Mouse (Mus musculus) layer of hippocampus, postnatal 14 days (tissue): ENCODE measurements around the gene Ahcyl2. TPM values are rescaled to one million over a fixed set of nuclear protein-coding genes. Genes with fewer than 3 reads are reported as not detected.

Experiments used
- DNase-seq, 2 experiments: peaks; one replicate each; pipeline ENCODE4 v3.0.0; 2021 to 2022; ENCODE audit warnings: low spot score in 2 of 2, mixed read lengths in 1 of 2
- total RNA-seq, 2 experiments: library from RNA; stranded (reverse); gene quantifications; 2 replicates each; pipeline ENCODE4 v1.2.3; 2021

Ahcyl2 gene
- total RNA-seq, 2 experiments from 2014 or later, result 160 to 162 TPM

GRCm38 (mm10) chr6:29768791-29769441, 1.1 kb downstream of the Ahcyl2 start:
- DNase-seq, result no peak

DNA sequence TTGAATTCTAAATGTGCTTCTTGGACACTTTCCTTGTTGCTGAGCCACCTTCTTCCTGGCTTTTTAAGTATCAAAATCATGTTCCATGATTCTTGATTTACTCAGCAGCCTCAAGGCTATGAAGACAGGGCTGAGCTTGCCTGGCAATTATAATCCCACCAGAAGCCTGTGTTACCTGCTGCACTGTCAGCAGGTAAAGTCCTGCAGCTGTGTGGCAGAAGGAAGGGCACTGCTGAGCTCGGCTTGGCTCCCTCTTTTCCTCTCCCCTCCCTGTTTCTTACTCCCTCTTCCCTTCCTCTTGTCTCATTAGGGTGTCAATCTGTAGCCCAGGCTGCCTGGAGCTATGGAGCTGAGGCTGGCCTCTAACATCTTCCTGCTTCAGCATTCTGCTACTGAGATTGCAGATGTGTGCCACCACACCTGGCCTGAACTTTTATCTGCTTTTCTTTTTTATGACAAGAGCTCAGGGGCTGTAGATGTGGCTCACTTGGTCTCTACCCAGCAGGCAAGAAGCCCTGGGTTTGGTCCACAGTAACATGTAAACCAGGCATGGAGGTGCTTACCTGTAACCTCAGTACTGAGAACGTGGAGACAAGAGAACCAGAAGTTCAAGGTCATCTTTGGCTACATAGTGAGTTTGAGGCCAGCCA, 3.0 kb downstream of the Ahcyl2 start:
- no peak for DNase-seq

- DNase-seq, result peak in 1 of 2 experiments; percentile 69
These were observed 4.4 kb downstream of the Ahcyl2 start for GRCm38 (mm10) chr6:29772236-29772635.

GRCm38 (mm10) chr6:29774161-29774560, 6.3 kb downstream of the Ahcyl2 start:
- DNase-seq, result no peak

DNA sequence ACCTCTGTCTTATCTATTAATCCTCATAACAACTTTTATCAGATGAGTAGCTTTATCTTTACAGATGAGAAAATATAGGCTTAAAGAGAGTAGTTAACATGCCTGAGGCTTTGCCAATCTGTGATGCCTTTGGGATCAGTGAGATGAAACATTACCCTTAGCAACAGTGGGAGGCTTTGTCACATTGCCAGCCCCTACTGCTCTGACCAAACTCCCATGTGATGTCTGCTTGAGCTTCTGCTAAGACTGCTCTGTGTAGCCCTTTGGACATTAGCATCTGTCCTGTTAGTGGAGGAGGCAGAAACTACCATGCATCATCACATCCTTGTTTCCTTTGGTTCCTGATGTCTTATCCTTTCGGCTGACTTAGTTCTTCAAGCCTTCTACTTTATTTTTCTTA, 7.8 kb downstream of the Ahcyl2 start:
- DNase-seq, result no peak

GRCm38 (mm10) chr6:29776542-29777237, 8.9 kb downstream of the Ahcyl2 start:
- no peak for DNase-seq

- no peak for DNase-seq
These were observed 9.4 kb downstream of the Ahcyl2 start for GRCm38 (mm10) chr6:29777238-29777555.

- DNase-seq, result no peak
These were observed 12.3 kb downstream of the Ahcyl2 start for GRCm38 (mm10) chr6:29780082-29780481.

- DNase-seq, result no peak
These were observed 12.8 kb downstream of the Ahcyl2 start for GRCm38 (mm10) chr6:29780571-29780970.

DNA sequence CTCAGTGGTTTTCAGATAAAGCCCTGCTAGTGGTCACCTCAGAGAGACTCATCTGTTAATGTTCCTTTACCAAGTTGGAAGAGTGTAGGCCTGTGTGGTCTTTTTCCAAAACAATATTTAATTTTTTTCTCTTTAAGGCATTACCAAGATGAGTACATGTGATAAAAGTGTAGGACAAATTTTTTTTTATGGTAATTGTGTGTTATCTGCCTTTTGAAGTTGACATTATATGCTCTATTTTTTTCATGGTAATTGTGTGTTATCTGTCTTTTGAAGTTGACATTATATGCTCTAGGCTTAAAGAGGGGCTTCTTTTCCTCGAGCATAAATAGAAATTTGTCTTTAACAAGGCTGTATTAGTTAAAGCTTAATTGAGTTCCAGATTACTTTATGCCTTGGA, 14.4 kb downstream of the Ahcyl2 start:
- DNase-seq, result no peak

GRCm38 (mm10) chr6:29783960-29784359, 16.1 kb downstream of the Ahcyl2 start:
- DNase-seq, result no peak

DNA sequence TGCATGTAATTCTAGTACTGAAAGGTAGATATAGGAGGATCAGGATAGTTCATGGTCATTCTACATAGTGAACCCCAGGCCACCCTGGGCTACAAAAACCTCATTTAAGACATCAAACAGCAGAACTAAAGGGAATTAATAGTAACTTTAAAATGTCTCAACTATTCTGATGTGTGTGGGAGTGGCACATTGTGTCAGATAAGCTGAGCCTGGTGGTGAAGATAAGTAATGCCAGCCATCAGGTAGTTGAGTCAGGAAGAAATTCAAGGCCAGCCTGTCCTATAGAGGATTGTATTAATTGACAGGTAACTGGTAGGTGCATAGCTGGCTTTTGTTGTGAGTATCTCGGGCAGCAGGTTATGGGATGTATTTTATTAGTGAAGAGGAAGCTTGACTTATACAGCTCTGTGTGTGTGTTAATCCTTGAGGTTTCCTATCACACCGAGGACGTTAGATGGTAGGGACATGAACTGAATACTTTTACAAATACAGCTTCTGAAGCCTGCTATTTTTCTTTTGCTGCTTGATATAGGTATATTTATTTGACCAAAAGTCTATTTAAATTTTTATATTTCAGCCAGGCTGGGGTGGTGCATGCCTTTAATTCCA, 16.7 kb downstream of the Ahcyl2 start:
- no peak for DNase-seq

DNA sequence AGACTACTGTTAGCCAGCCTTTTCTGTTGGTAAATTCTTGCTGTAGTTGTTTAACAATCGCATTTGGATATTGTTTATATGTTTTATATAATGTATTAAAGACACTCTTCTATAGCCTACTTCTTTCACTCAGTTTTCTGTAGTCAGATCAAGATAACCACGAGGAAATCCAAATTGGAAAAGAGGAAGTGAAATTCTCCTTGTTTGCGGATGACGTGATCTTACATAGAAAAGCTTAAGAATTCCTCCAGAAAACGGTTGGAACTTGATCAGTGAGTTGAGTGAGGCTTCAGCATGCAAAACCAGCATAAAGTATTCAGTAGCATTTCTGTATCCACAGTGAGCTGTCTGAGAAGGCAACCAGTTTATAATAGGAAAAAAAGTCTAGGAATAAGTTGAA, 17.9 kb downstream of the Ahcyl2 start:
- DNase-seq, result no peak

GRCm38 (mm10) chr6:29788779-29789350, 21.1 kb downstream of the Ahcyl2 start:
- DNase-seq, result no peak

GRCm38 (mm10) chr6:29790014-29790698, 22.3 kb downstream of the Ahcyl2 start:
- DNase-seq, result no peak

GRCm38 (mm10) chr6:29793520-29793919, 25.7 kb downstream of the Ahcyl2 start:
- no peak for DNase-seq

- no peak for DNase-seq
These were observed 26.8 kb downstream of the Ahcyl2 start for GRCm38 (mm10) chr6:29794582-29794981.

GRCm38 (mm10) chr6:29802979-29803378, 35.2 kb downstream of the Ahcyl2 start:
- DNase-seq, result no peak

DNA sequence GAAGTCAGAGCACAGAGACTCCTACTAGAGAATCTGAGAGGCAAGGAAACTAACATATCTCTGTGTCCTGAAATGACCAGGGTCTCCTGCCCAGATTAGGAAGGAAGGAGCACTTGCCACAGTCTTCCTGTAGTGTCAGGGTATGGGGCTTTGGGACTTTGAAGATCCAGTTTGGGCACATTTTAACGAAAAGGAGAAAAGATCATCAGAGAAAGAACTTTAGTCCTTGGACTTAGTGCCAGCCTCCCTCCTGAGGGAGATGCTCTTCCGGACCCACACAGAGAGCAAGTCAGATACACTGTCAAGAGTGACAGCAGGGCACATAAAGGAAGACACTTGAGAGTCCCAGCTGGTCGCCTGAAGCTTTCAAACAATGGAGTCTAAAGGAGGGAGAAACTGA, 36.2 kb downstream of the Ahcyl2 start:
- DNase-seq, result no peak

GRCm38 (mm10) chr6:29805381-29805780, 37.6 kb downstream of the Ahcyl2 start:
- peak in 1 of 2 experiments; percentile 63 for DNase-seq

DNA sequence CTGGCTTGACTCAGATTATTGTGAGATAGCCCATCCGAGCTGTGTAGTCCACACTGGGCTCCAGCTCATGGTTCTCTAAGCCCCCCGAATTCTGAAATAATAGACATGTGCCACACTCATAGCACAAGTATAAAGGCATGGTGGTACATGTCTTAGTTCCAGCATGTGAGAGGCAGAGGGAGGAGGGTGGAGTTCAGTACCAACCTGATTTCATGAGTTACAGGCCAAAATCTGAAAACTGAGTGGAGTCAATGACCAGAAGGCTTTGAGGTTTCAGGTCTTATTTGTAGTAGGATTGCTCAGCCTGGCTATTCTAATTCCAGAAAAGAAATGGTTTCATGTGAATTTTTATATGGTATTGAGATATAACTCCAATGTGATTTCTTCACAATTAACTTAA, 44.3 kb downstream of the Ahcyl2 start:
- DNase-seq, result no peak
